Mouse (Mus musculus): ENCODE results near the gene Gm26897. TPM values are rescaled to one million over a fixed set of nuclear protein-coding genes. Genes with fewer than 3 reads are reported as not detected.

Gene Gm26897
- polyA plus RNA-seq, 1 experiment from 2014 or later = not detected

- Histone ChIP-seq H3K27ac (ENCODE audit: low read length) (no peak overlapping the region), H3K4me3 (ENCODE audit: low read depth, low read length) (no peak overlapping the region), H3K9me3 (replicated peaks; ENCODE audit: control insufficient read depth, low read length) (no peaks in the 10 kb centered on the region), H3K9ac (ENCODE audit: low read depth, low read length) (no peak overlapping the region), H3K4me2 (ENCODE audit: low read depth, low read length) (no peak overlapping the region), H3K36me3 (ENCODE audit: control insufficient read depth, insufficient read depth) (no peaks in the 10 kb centered on the region), H3K27me3 (ENCODE audit: control insufficient read depth, insufficient read depth, low read depth, low read length) (peaks cover 18% of the 10 kb centered on the region), H3K4me1 (ENCODE audit: control insufficient read depth, low read depth, low read length) (no peaks in the 10 kb centered on the region)
- WGBS (ENCODE audit: insufficient replicate concordance) = 27% methylated on average over 16 of the region's 16 CpGs
- no peak for ATAC-seq (ENCODE audit: low read depth)
These were observed 6.9 kb downstream of the Gm26897 start for GRCm38 (mm10) chr5:111740384-111741275.

GRCm38 (mm10) chr5:111741352-111741751 lies 7.6 kb downstream of the Gm26897 start:
- Histone ChIP-seq H3K27ac (ENCODE audit: low read length) (no peak overlapping the region), H3K4me1 (ENCODE audit: control insufficient read depth, low read depth, low read length) (no peaks in the 10 kb centered on the region), H3K9me3 (replicated peaks; ENCODE audit: control insufficient read depth, low read length) (no peaks in the 10 kb centered on the region), H3K9ac (ENCODE audit: low read depth, low read length) (no peak overlapping the region), H3K36me3 (ENCODE audit: control insufficient read depth, insufficient read depth) (no peaks in the 10 kb centered on the region), H3K4me3 (ENCODE audit: low read depth, low read length) (no peak overlapping the region), H3K27me3 (ENCODE audit: control insufficient read depth, insufficient read depth, low read depth, low read length) (peaks cover 18% of the 10 kb centered on the region), H3K4me2 (ENCODE audit: low read depth, low read length) (no peak overlapping the region)
- WGBS (ENCODE audit: insufficient replicate concordance) = 8% methylated on average over 11 of the region's 11 CpGs
- ATAC-seq (ENCODE audit: low read depth) = no peak

- ATAC-seq (ENCODE audit: low read depth) = no peak
These were observed 8.7 kb downstream of the Gm26897 start for GRCm38 (mm10) chr5:111742290-111742898.

GRCm38 (mm10) chr5:111749599-111749998 lies 15.9 kb downstream of the Gm26897 start:
- no peak overlapping the region for H3K27ac ChIP-seq (ENCODE audit: low read length)

More at GRCm38 (mm10) chr5:111742290-111742898, 8.7 kb downstream of the Gm26897 start:
- H3K4me2 ChIP-seq (ENCODE audit: low read depth, low read length) = no peak overlapping the region
- H3K4me1 ChIP-seq (ENCODE audit: control insufficient read depth, low read depth, low read length) = no peaks in the 10 kb centered on the region
- no peak overlapping the region for H3K9ac ChIP-seq (ENCODE audit: low read depth, low read length)
- H3K36me3 ChIP-seq (ENCODE audit: control insufficient read depth, insufficient read depth) = no peaks in the 10 kb centered on the region
- peaks cover 18% of the 10 kb centered on the region for H3K27me3 ChIP-seq (ENCODE audit: control insufficient read depth, insufficient read depth, low read depth, low read length)
- no peaks in the 10 kb centered on the region for H3K9me3 ChIP-seq (replicated peaks; ENCODE audit: control insufficient read depth, low read length)
- H3K4me3 ChIP-seq (ENCODE audit: low read depth, low read length) = no peak overlapping the region
- 14% methylated on average over 13 of the region's 13 CpGs for WGBS (ENCODE audit: insufficient replicate concordance)
- no peak overlapping the region for H3K27ac ChIP-seq (ENCODE audit: low read length)

GRCm38 (mm10) chr5:111750092-111750491 lies 16.4 kb downstream of the Gm26897 start:
- no peak for ATAC-seq (ENCODE audit: low read depth)
- Histone ChIP-seq H3K4me3 (ENCODE audit: low read depth, low read length) (no peak overlapping the region), H3K4me2 (ENCODE audit: low read depth, low read length) (no peak overlapping the region), H3K9ac (ENCODE audit: low read depth, low read length) (no peak overlapping the region), H3K27ac (ENCODE audit: low read length) (no peak overlapping the region), H3K36me3 (ENCODE audit: control insufficient read depth, insufficient read depth) (no peaks in the 10 kb centered on the region), H3K27me3 (ENCODE audit: control insufficient read depth, insufficient read depth, low read depth, low read length) (no peaks in the 10 kb centered on the region), H3K4me1 (ENCODE audit: control insufficient read depth, low read depth, low read length) (no peaks in the 10 kb centered on the region), H3K9me3 (replicated peaks; ENCODE audit: control insufficient read depth, low read length) (no peaks in the 10 kb centered on the region)
- 78% methylated on average over 13 of the region's 13 CpGs for WGBS (ENCODE audit: insufficient replicate concordance)

More at GRCm38 (mm10) chr5:111749599-111749998, 15.9 kb downstream of the Gm26897 start:
- no peaks in the 10 kb centered on the region for H3K4me1 ChIP-seq (ENCODE audit: control insufficient read depth, low read depth, low read length)
- H3K9me3 ChIP-seq (replicated peaks; ENCODE audit: control insufficient read depth, low read length) = no peaks in the 10 kb centered on the region
- H3K4me3 ChIP-seq (ENCODE audit: low read depth, low read length) = no peak overlapping the region
- no peak for ATAC-seq (ENCODE audit: low read depth)
- no peaks in the 10 kb centered on the region for H3K36me3 ChIP-seq (ENCODE audit: control insufficient read depth, insufficient read depth)
- no peak overlapping the region for H3K9ac ChIP-seq (ENCODE audit: low read depth, low read length)
- WGBS (ENCODE audit: insufficient replicate concordance) = 67% methylated on average over 5 of the region's 5 CpGs
- no peak overlapping the region for H3K4me2 ChIP-seq (ENCODE audit: low read depth, low read length)
- H3K27me3 ChIP-seq (ENCODE audit: control insufficient read depth, insufficient read depth, low read depth, low read length) = no peaks in the 10 kb centered on the region

- Histone ChIP-seq H3K9me3 (replicated peaks; ENCODE audit: control insufficient read depth, low read length) (no peaks in the 10 kb centered on the region), H3K4me1 (ENCODE audit: control insufficient read depth, low read depth, low read length) (no peaks in the 10 kb centered on the region), H3K4me2 (ENCODE audit: low read depth, low read length) (no peak overlapping the region; the same call in 1 of the 2 replicates), H3K36me3 (ENCODE audit: control insufficient read depth, insufficient read depth) (no peaks in the 10 kb centered on the region), H3K27me3 (ENCODE audit: control insufficient read depth, insufficient read depth, low read depth, low read length) (no peaks in the 10 kb centered on the region), H3K9ac (ENCODE audit: low read depth, low read length) (no peak overlapping the region), H3K4me3 (ENCODE audit: low read depth, low read length) (no peak overlapping the region), H3K27ac (ENCODE audit: low read length) (no peak overlapping the region)
- no peak for ATAC-seq (ENCODE audit: low read depth)
- 17% methylated on average over 16 of the region's 16 CpGs for WGBS (ENCODE audit: insufficient replicate concordance)
These were observed 20.9 kb downstream of the Gm26897 start for GRCm38 (mm10) chr5:111754484-111755139.

- Histone ChIP-seq H3K27me3 (ENCODE audit: control insufficient read depth, insufficient read depth, low read depth, low read length) (no peaks in the 10 kb centered on the region), H3K4me3 (ENCODE audit: low read depth, low read length) (no peak overlapping the region), H3K36me3 (ENCODE audit: control insufficient read depth, insufficient read depth) (no peaks in the 10 kb centered on the region), H3K4me1 (ENCODE audit: control insufficient read depth, low read depth, low read length) (no peaks in the 10 kb centered on the region), H3K4me2 (ENCODE audit: low read depth, low read length) (no peak overlapping the region), H3K27ac (ENCODE audit: low read length) (no peak overlapping the region), H3K9ac (ENCODE audit: low read depth, low read length) (no peak overlapping the region), H3K9me3 (replicated peaks; ENCODE audit: control insufficient read depth, low read length) (no peaks in the 10 kb centered on the region)
- ATAC-seq (ENCODE audit: low read depth) = peak; percentile 48; the same call in 1 of the 2 replicates
- 13% methylated on average over 5 of the region's 5 CpGs for WGBS (ENCODE audit: insufficient replicate concordance)
These were observed 21.6 kb downstream of the Gm26897 start for GRCm38 (mm10) chr5:111755330-111755729.

- Histone ChIP-seq H3K36me3 (ENCODE audit: control insufficient read depth, insufficient read depth) (no peaks in the 10 kb centered on the region), H3K4me1 (ENCODE audit: control insufficient read depth, low read depth, low read length) (no peaks in the 10 kb centered on the region), H3K9me3 (replicated peaks; ENCODE audit: control insufficient read depth, low read length) (no peaks in the 10 kb centered on the region), H3K9ac (ENCODE audit: low read depth, low read length) (no peak overlapping the region), H3K27ac (ENCODE audit: low read length) (no peak overlapping the region), H3K4me2 (ENCODE audit: low read depth, low read length) (no peak overlapping the region), H3K27me3 (ENCODE audit: control insufficient read depth, insufficient read depth, low read depth, low read length) (no peaks in the 10 kb centered on the region; the same call in 1 of the 2 replicates), H3K4me3 (ENCODE audit: low read depth, low read length) (no peak overlapping the region)
- no peak for ATAC-seq (ENCODE audit: low read depth)
- WGBS (ENCODE audit: insufficient replicate concordance) = 21% methylated on average over 10 of the region's 10 CpGs
These were observed 27.2 kb downstream of the Gm26897 start for GRCm38 (mm10) chr5:111760721-111761480.
